Mouse (Mus musculus): ENCODE data around the gene R3hdm2.

GRCm38 (mm10) chr10:127476541-127476940, 96.4 kb downstream of the R3hdm2 start:
- TF ChIP-seq CTCF (IDR thresholded peaks at IDR 0.05) (no peak), EP300 (IDR thresholded peaks at IDR 0.05) (no peak)
